Mouse (Mus musculus): ENCODE measurements around the gene Npas3. TPM values are rescaled to one million over a fixed set of nuclear protein-coding genes. Genes with fewer than 3 reads are reported as not detected.
A peak's percentile ranks its signal among the peaks of the same experiment; 100 is the strongest.

The Npas3 gene
- polyA plus RNA-seq, 1 experiment from 2014 or later: 7.8 TPM

GRCm38 (mm10) chr12:54044606-54045334, 796.3 kb downstream of the Npas3 start:
- 74% methylated on average over 15 of the region's 15 CpGs for WGBS

GRCm38 (mm10) chr12:54045360-54045759, 796.9 kb downstream of the Npas3 start:
- 67% methylated on average over 4 of the region's 4 CpGs for WGBS

More at GRCm38 (mm10) chr12:54044606-54045334, 796.3 kb downstream of the Npas3 start:
- no peaks in the 10 kb centered on the region for H3K4me1 ChIP-seq
- no peaks in the 10 kb centered on the region for H3K9me3 ChIP-seq
- H3K9ac ChIP-seq: no peak overlapping the region
- no peaks in the 10 kb centered on the region for H3K36me3 ChIP-seq
- no peak overlapping the region for H3K4me2 ChIP-seq (replicated peaks)
- no peaks in the 10 kb centered on the region for H3K27me3 ChIP-seq
- ATAC-seq (ENCODE audit: low FRiP score, low read depth): no peak
- no peak overlapping the region for H3K4me3 ChIP-seq
- H3K27ac ChIP-seq: no peak overlapping the region

DNA sequence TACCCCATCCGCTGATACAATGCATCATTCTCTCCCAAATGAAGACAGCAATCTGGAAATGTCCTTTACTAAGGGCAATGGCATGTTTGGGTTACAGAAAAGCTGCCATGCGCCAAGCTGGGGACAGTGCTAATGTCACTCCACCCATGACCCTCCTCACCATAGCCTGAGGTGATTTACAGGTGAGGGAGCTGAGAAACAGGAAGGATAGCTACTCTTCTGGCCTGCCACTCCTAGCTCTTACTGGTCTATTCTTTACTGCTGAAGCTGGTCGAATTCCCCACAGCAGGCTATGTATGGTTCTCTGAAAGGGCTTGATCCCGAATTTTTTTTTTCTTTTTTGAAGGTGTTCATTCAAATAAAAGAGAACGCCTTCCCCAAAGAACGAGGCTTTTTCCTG, 798.3 kb downstream of the Npas3 start:
- no peak overlapping the region for H3K27ac ChIP-seq
- H3K27me3 ChIP-seq: no peaks in the 10 kb centered on the region
- no peak overlapping the region for H3K9ac ChIP-seq
- no peaks in the 10 kb centered on the region for H3K9me3 ChIP-seq
- no peak overlapping the region for H3K4me2 ChIP-seq (replicated peaks)
- no peak overlapping the region for H3K4me3 ChIP-seq
- H3K36me3 ChIP-seq: no peaks in the 10 kb centered on the region
- H3K4me1 ChIP-seq: no peaks in the 10 kb centered on the region
- WGBS: 52% methylated on average over 6 of the region's 6 CpGs
- no peak for ATAC-seq (ENCODE audit: low FRiP score, low read depth)

More at GRCm38 (mm10) chr12:54045360-54045759, 796.9 kb downstream of the Npas3 start:
- Histone ChIP-seq H3K9me3 (no peaks in the 10 kb centered on the region), H3K4me3 (no peak overlapping the region), H3K4me2 (replicated peaks) (no peak overlapping the region), H3K27ac (no peak overlapping the region), H3K36me3 (no peaks in the 10 kb centered on the region), H3K27me3 (no peaks in the 10 kb centered on the region), H3K4me1 (no peaks in the 10 kb centered on the region), H3K9ac (no peak overlapping the region)
- no peak for ATAC-seq (ENCODE audit: low FRiP score, low read depth)

DNA sequence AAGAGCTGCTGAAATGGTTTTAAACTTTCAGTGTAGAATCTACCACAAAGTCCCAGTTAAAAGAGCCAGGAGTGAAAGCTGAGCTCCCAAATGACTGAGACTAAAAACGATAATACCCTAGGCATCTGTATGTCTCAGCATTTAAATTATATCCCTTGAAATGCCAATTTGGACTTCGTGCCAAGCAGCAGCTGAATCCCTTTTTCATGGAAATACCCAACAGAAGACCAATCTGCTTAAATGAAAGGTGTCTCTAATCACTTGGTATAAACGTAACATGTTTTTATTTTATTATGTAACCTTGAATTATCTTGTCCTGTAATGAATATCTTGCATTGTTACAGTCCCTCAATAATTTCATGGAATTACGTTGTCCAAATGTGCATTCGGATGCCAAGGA, 799.6 kb downstream of the Npas3 start:
- Histone ChIP-seq H3K9ac (no peak overlapping the region), H3K36me3 (no peaks in the 10 kb centered on the region), H3K27me3 (no peaks in the 10 kb centered on the region), H3K27ac (no peak overlapping the region), H3K4me3 (no peak overlapping the region), H3K9me3 (no peaks in the 10 kb centered on the region), H3K4me1 (no peaks in the 10 kb centered on the region), H3K4me2 (replicated peaks) (no peak overlapping the region)
- no peak for ATAC-seq (ENCODE audit: low FRiP score, low read depth)
- 85% methylated on average over 5 of the region's 5 CpGs for WGBS

DNA sequence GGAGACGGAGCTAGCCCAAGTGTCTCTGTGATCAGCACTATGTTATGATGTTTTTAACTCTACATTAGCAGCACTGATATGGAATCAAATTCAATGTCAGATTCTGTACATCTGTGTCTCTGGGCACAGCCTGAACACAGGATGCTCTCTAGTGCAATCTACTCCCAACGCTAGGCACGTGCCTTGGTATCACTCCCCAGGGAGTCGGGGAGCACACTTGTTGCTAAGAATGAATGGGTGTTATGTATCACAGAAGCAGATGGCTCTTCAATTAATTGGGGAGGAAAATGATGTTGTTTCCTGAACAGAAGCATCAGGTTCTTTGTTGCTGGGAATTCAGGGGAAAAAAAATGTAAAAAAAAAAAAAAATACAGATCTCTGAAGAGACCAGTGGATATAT, 801.4 kb downstream of the Npas3 start:
- WGBS: 85% methylated on average over 4 of the region's 4 CpGs
- H3K27ac ChIP-seq: no peak overlapping the region
- no peak overlapping the region for H3K4me3 ChIP-seq
- no peaks in the 10 kb centered on the region for H3K36me3 ChIP-seq
- no peaks in the 10 kb centered on the region for H3K9me3 ChIP-seq
- H3K4me2 ChIP-seq (replicated peaks): no peak overlapping the region
- no peaks in the 10 kb centered on the region for H3K27me3 ChIP-seq
- H3K4me1 ChIP-seq: no peaks in the 10 kb centered on the region
- H3K9ac ChIP-seq: no peak overlapping the region
- no peak for ATAC-seq (ENCODE audit: low FRiP score, low read depth)

DNA sequence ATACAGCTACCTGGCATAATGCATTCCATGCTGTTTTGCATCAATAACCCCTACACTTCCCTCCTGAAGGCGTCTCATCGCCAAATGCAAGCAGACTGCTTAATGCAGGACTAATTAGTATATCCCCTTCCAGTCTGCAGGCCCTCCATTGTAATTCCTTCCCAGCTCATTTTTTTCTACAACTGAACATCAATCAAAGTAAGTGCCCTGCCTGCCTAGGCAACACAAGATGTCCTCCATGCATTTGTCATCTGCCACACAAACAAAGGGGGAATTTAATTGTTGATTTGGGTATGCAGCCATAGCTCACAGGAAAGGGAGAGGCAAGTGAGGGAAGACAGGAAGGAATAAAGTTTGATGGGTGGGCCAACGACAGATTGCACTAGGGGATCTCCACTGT, 804.5 kb downstream of the Npas3 start:
- Histone ChIP-seq H3K4me2 (replicated peaks) (no peak overlapping the region), H3K36me3 (no peaks in the 10 kb centered on the region), H3K9me3 (no peaks in the 10 kb centered on the region), H3K9ac (no peak overlapping the region), H3K27ac (no peak overlapping the region), H3K27me3 (peaks cover 4% of the 10 kb centered on the region; the same call in 1 of the 2 replicates), H3K4me3 (no peak overlapping the region), H3K4me1 (no peaks in the 10 kb centered on the region)
- 28% methylated on average over 3 of the region's 3 CpGs for WGBS
- no peak for ATAC-seq (ENCODE audit: low FRiP score, low read depth)

- H3K4me1 ChIP-seq: no peaks in the 10 kb centered on the region
- peaks cover 8% of the 10 kb centered on the region; the same call in 1 of the 2 replicates for H3K27me3 ChIP-seq
- H3K4me2 ChIP-seq (replicated peaks): no peak overlapping the region
- no peaks in the 10 kb centered on the region for H3K9me3 ChIP-seq
- no peak overlapping the region for H3K9ac ChIP-seq
- no peaks in the 10 kb centered on the region for H3K36me3 ChIP-seq
- ATAC-seq (ENCODE audit: low FRiP score, low read depth): no peak
- H3K27ac ChIP-seq: no peak overlapping the region
- H3K4me3 ChIP-seq: no peak overlapping the region
- 91% methylated on average over 6 of the region's 6 CpGs for WGBS
Measured at GRCm38 (mm10) chr12:54053598-54053997, 805.1 kb downstream of the Npas3 start.

DNA sequence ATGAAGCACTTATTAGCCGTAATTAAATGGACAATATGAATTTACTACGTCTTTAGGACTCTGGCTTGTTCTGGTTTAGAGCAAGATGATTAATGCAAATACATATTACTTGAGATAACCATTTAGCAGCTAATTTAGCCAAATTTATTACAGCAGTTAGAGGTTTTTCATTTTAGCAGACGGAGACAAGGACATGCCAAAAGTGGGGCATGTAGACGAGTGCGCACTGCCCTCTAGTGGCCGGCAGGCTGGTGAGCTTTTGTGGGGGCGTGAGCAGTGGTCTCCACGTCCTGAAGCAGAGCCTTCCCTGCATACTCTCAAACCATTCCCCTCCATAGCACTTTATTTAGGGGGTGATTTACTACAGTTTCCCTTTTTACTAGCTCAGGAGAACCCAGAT, 812.3 kb downstream of the Npas3 start:
- ATAC-seq (ENCODE audit: low FRiP score, low read depth): peak; percentile 77; the same call in 1 of the 2 replicates
- Histone ChIP-seq H3K9ac (no peak overlapping the region), H3K4me1 (peaks cover 19% of the 10 kb centered on the region), H3K27me3 (peaks cover 51% of the 10 kb centered on the region), H3K9me3 (no peaks in the 10 kb centered on the region), H3K4me3 (no peak overlapping the region), H3K36me3 (no peaks in the 10 kb centered on the region), H3K4me2 (replicated peaks) (no peak overlapping the region), H3K27ac (no peak overlapping the region)
- WGBS: 6% methylated on average over 8 of the region's 8 CpGs

GRCm38 (mm10) chr12:54061168-54061567, 812.7 kb downstream of the Npas3 start:
- H3K27me3 ChIP-seq: peaks cover 53% of the 10 kb centered on the region
- 47% methylated on average over 6 of the region's 6 CpGs for whole genome bisulfite sequencing
- no peak for ATAC-seq (ENCODE audit: low FRiP score, low read depth)
- no peak overlapping the region for H3K4me3 ChIP-seq
- peaks cover 19% of the 10 kb centered on the region for H3K4me1 ChIP-seq
- H3K9ac ChIP-seq: no peak overlapping the region
- no peak overlapping the region for H3K27ac ChIP-seq
- H3K36me3 ChIP-seq: no peaks in the 10 kb centered on the region
- no peak overlapping the region for H3K4me2 ChIP-seq (replicated peaks)
- no peaks in the 10 kb centered on the region for H3K9me3 ChIP-seq

DNA sequence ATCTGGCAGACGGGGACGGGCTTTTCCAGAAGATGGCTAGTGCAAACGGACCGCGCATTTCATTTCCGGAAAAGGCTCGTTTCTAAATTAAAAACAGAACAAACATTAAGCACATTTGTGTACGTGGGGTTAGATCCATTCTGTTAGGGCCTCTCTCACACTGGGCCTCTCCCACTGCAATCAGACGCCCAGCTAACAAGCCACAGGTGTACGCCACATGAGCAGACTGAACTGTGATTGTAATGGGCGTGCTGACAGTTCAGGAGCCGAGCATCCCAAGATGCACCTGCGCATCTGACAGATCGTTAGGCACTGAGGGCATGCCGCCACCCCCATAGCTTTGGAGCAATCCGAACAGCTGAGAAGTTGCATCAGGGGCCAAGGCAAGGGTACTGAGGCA, 816.5 kb downstream of the Npas3 start:
- WGBS: 19% methylated on average over 16 of the region's 16 CpGs
- Histone ChIP-seq H3K27ac (no peak overlapping the region), H3K4me3 (no peak overlapping the region), H3K9ac (no peak overlapping the region), H3K4me2 (replicated peaks) (peak overlapping the region; percentile 44), H3K27me3 (peaks cover 71% of the 10 kb centered on the region), H3K36me3 (no peaks in the 10 kb centered on the region), H3K9me3 (no peaks in the 10 kb centered on the region), H3K4me1 (peaks cover 32% of the 10 kb centered on the region)
- no peak for ATAC-seq (ENCODE audit: low FRiP score, low read depth)

GRCm38 (mm10) chr12:54065607-54066006, 817.1 kb downstream of the Npas3 start:
- Histone ChIP-seq H3K27me3 (peaks cover 72% of the 10 kb centered on the region), H3K36me3 (no peaks in the 10 kb centered on the region), H3K4me3 (no peak overlapping the region), H3K4me1 (peaks cover 26% of the 10 kb centered on the region), H3K9me3 (no peaks in the 10 kb centered on the region), H3K9ac (no peak overlapping the region), H3K27ac (no peak overlapping the region), H3K4me2 (replicated peaks) (no peak overlapping the region)
- ATAC-seq (ENCODE audit: low FRiP score, low read depth): no peak
- 61% methylated on average over 11 of the region's 11 CpGs for WGBS

DNA sequence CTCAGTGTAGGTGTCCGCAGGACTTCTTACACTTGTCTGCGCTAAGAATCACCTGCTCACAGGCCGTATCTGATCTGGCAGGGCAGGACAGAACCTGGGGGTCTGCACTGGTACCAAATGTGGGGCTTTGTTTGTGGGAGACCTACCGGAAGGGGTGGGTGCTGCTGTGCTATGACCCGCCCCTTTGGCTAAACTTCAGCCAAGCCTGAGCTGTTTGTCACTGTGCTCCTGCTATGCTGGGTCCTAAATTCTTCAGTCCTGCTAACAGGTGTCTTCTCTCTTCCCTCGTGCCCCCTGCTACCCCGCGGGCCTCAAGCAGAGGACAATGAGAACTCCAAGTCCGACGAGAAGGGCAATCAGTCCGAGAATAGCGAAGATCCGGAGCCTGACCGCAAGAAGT, 818.9 kb downstream of the Npas3 start:
- WGBS: 32% methylated on average over 14 of the region's 14 CpGs
- H3K4me3 ChIP-seq: peak overlapping the region; percentile 50
- H3K4me1 ChIP-seq: peaks cover 25% of the 10 kb centered on the region
- H3K4me2 ChIP-seq (replicated peaks): peak overlapping the region; percentile 81
- peaks cover 68% of the 10 kb centered on the region for H3K27me3 ChIP-seq
- peak overlapping the region; percentile 51 for H3K9ac ChIP-seq
- H3K27ac ChIP-seq: no peak overlapping the region
- H3K9me3 ChIP-seq: no peaks in the 10 kb centered on the region
- no peak for ATAC-seq (ENCODE audit: low FRiP score, low read depth)
- H3K36me3 ChIP-seq: no peaks in the 10 kb centered on the region

All from limb, embryonic 13.5 days (tissue).